Mouse (Mus musculus) midbrain, embryonic 15.5 days (tissue): Measurements from ENCODE around the gene Gm13276. TPM values are rescaled to one million over a fixed set of nuclear protein-coding genes. Genes with fewer than 3 reads are reported as not detected.
"Not testable (repeated sequence)": the region's sequence is repeated elsewhere in the genome, so short reads cannot be mapped to it uniquely, and the experiment has no call there.

Experiments
- ATAC-seq: fragments of 200-750 bp; cut with Nextera tagmentation; replicated peaks from 2 replicates; pipeline ENCODE4 v1.8.0; 2017; ENCODE audit warnings: moderate TSS enrichment
- H3K27ac ChIP-seq: fragments of 300-500 bp; sonication (generic); 2 replicates; pipeline ENCODE4 v1.5.1; 2015; ENCODE audit warnings: mild to moderate bottlenecking, inconsistent platforms
- H3K27me3 ChIP-seq: fragments of 300-500 bp; sonication (generic); replicated peaks from 2 replicates; pipeline ENCODE4 v1.6.1; 2015; ENCODE audit warnings: inconsistent platforms
- H3K36me3 ChIP-seq: fragments of 300-500 bp; sonication (generic); replicated peaks from 2 replicates; pipeline ENCODE4 v1.6.1; 2015; ENCODE audit warnings: inconsistent platforms
- H3K4me1 ChIP-seq: fragments of 300-500 bp; sonication (generic); 2 replicates; pipeline ENCODE4 v1.6.1; 2015; ENCODE audit warnings: inconsistent platforms
- H3K4me2 ChIP-seq: fragments of 300-500 bp; sonication (generic); 2 replicates; pipeline ENCODE4 v1.6.1; 2015; ENCODE audit warnings: inconsistent platforms, mild to moderate bottlenecking, moderate library complexity
- H3K4me3 ChIP-seq: fragments of 300-500 bp; sonication (generic); 2 replicates; pipeline ENCODE4 v1.5.1; 2015; ENCODE audit warnings: mild to moderate bottlenecking, inconsistent platforms
- H3K9ac ChIP-seq: fragments of 300-500 bp; sonication (generic); 2 replicates; pipeline ENCODE4 v1.6.1; 2015; ENCODE audit warnings: mild to moderate bottlenecking, inconsistent platforms
- H3K9me3 ChIP-seq: fragments of 300-500 bp; sonication (generic); 2 replicates; pipeline ENCODE4 v1.6.1; 2016; ENCODE audit warnings: inconsistent platforms
- WGBS: fragments of 180-500 bp; shearing (Covaris S2); methylation state at CpG from one replicate; pipeline ENCODE4 v1.1.7; 2015; ENCODE audit warnings: mixed read lengths; 5-methylcytosine and 5-hydroxymethylcytosine counted together
- polyA plus RNA-seq: library from polyadenylated mRNA; unstranded; fragments of >200 nt; fragmentation: Nextera tagmentation; extraction: Ambion mirVana; gene quantifications from 2 replicates; pipeline ENCODE4 v1.2.1, GENCODE M21; 2015

Gene Gm13276
- not detected in 2 replicates for polyA plus RNA-seq

- H3K9me3 ChIP-seq, H3K27me3 ChIP-seq, H3K4me1 ChIP-seq, H3K4me2 ChIP-seq, H3K36me3 ChIP-seq, H3K4me3 ChIP-seq, H3K9ac ChIP-seq, H3K27ac ChIP-seq, ATAC-seq: not testable (repeated sequence)
- WGBS, result no CpG with 5 or more reads among the region's 27 CpGs
Observed at GRCm38 (mm10) chr4:88785409-88785808, at the start of gene Gm13276. Gene Gm13276, plus strand, starts transcription at chr4:88785709.

GRCm38 (mm10) chr4:88738480-88738879 is 47.0 kb upstream of the Gm13276 start:
- Histone ChIP-seq H3K4me1 (no peaks in the 10 kb centered on the region), H3K4me2 (no peak overlapping the region), H3K9ac (no peak overlapping the region), H3K4me3 (no peak overlapping the region), H3K9me3 (no peaks in the 10 kb centered on the region), H3K27ac (no peak overlapping the region), H3K27me3 (no peaks in the 10 kb centered on the region), H3K36me3 (no peaks in the 10 kb centered on the region)
- no peak for ATAC-seq
- WGBS, result 5% methylated on average over 2 of the region's 2 CpGs

- Histone ChIP-seq H3K36me3 (no peaks in the 10 kb centered on the region), H3K27me3 (no peaks in the 10 kb centered on the region), H3K4me1 (no peaks in the 10 kb centered on the region), H3K4me2 (no peak overlapping the region), H3K9me3 (no peaks in the 10 kb centered on the region), H3K27ac (no peak overlapping the region), H3K9ac (no peak overlapping the region), H3K4me3 (no peak overlapping the region)
- 90% methylated on average over 6 of the region's 6 CpGs for WGBS
- no peak for ATAC-seq
Observed at GRCm38 (mm10) chr4:88739036-88739435, 46.5 kb upstream of the Gm13276 start.

- no peak overlapping the region for H3K9ac ChIP-seq
- H3K4me1 ChIP-seq, result no peaks in the 10 kb centered on the region
- no peak overlapping the region for H3K4me2 ChIP-seq
- no peak overlapping the region for H3K27ac ChIP-seq
- H3K9me3 ChIP-seq, result no peaks in the 10 kb centered on the region
- no peaks in the 10 kb centered on the region for H3K27me3 ChIP-seq
- 92% methylated on average over 4 of the region's 4 CpGs for WGBS
- H3K36me3 ChIP-seq, result no peaks in the 10 kb centered on the region
- no peak overlapping the region for H3K4me3 ChIP-seq
- ATAC-seq, result no peak
Observed at GRCm38 (mm10) chr4:88741426-88741825, 44.1 kb upstream of the Gm13276 start.

DNA sequence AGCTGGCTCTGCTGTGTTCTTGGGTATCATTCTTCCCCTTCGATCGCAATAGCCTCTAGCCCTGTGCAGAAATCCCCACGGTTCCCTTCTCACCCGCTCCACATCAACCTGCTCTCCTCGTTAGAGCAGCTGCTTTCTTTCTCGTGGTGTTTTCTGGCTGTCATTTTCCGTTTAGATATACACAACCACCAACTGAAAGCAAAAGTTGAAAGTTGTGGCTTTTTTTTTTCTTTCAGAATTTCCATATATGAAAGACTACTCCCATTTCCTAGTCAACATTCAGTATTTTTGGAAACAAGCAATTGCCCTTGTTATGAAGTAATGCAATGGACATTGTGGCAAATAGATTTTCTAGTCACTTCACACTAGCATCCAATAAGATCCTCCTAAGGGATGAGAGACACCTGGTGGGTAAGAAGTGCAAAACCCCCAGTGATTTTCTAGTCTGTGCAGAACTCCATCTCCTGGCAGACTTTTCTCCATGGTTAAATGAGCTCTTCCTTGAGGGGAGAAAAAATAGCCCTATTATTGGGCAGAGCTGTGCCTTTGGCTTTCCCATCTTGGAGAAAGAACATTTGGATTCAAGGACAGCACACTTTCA is 42.6 kb upstream of the Gm13276 start:
- Histone ChIP-seq H3K9me3 (no peaks in the 10 kb centered on the region), H3K27me3 (no peaks in the 10 kb centered on the region), H3K4me1 (no peaks in the 10 kb centered on the region), H3K9ac (no peak overlapping the region), H3K4me2 (no peak overlapping the region), H3K36me3 (no peaks in the 10 kb centered on the region), H3K4me3 (no peak overlapping the region), H3K27ac (no peak overlapping the region)
- WGBS, result 70% methylated on average over 7 of the region's 7 CpGs
- no peak for ATAC-seq

DNA sequence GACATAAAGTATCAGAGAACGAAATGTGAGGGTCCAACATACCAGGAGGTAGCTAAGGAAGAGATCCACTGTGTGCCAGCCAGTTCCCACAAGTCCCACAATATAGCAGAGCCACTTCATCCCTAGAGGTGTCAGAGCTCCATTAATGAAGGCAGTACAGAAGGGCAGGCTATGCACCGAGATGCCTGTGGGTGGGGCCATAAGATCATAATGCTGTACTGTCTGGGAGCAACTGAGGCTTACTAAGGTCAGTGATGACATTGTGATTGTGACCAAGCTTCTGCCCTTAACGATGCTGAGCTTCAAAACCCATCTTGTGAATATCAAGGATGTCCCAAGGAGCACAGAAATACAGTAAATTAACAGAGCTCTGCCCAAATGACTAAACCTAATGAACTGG is 41.3 kb upstream of the Gm13276 start:
- H3K36me3 ChIP-seq, result no peaks in the 10 kb centered on the region
- no peak for ATAC-seq

GRCm38 (mm10) chr4:88749926-88750325 is 35.6 kb upstream of the Gm13276 start:
- H3K36me3 ChIP-seq, result no peaks in the 10 kb centered on the region
- no peaks in the 10 kb centered on the region for H3K27me3 ChIP-seq
- H3K4me2 ChIP-seq, result no peak overlapping the region
- no peaks in the 10 kb centered on the region for H3K9me3 ChIP-seq
- H3K4me1 ChIP-seq, result no peaks in the 10 kb centered on the region
- no peak overlapping the region for H3K27ac ChIP-seq
- H3K9ac ChIP-seq, result no peak overlapping the region
- H3K4me3 ChIP-seq, result no peak overlapping the region
- no peak for ATAC-seq
- WGBS, result 56% methylated on average over 6 of the region's 6 CpGs

More for the DNA sequence above, 41.3 kb upstream of the Gm13276 start:
- no peaks in the 10 kb centered on the region for H3K9me3 ChIP-seq
- no peak overlapping the region for H3K4me2 ChIP-seq
- no peaks in the 10 kb centered on the region for H3K27me3 ChIP-seq
- H3K4me1 ChIP-seq, result no peaks in the 10 kb centered on the region
- H3K9ac ChIP-seq, result no peak overlapping the region
- H3K4me3 ChIP-seq, result no peak overlapping the region
- WGBS, result 75% methylated on average over 3 of the region's 3 CpGs
- H3K27ac ChIP-seq, result no peak overlapping the region

DNA sequence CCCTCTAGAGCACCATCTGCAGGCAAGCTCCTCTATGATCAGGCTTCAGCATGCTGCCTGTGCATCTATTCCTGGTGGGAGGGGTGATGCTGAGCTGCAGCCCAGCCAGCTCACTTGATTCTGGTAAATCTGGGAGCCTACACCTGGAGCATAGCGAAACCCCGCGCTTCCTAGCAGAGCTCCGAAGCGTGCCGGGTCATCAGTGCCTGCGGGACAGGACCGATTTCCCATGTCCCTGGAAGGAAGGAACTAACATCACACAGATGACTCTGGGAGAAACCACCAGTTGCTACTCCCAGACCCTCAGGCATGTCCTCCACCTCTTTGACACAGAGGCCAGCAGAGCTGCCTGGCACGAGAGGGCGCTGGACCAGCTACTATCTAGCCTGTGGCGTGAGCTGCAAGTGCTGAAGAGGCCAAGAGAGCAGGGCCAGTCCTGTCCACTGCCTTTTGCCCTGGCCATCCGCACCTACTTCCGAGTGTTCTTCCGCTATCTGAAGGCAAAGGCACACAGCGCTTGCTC is 30.6 kb upstream of the Gm13276 start, which contains the start of gene Gm13271:
Gm13271 (plus strand) TSS at position 51 of the 523 bp plus-strand sequence.
- H3K9ac ChIP-seq, H3K9me3 ChIP-seq, ATAC-seq, H3K36me3 ChIP-seq, H3K27ac ChIP-seq, H3K4me3 ChIP-seq, H3K4me1 ChIP-seq, H3K27me3 ChIP-seq, H3K4me2 ChIP-seq: not testable (repeated sequence)
- 77% methylated on average over 15 of the region's 15 CpGs for WGBS

- not testable (repeated sequence) for H3K9me3 ChIP-seq, H3K27me3 ChIP-seq, H3K36me3 ChIP-seq, H3K4me1 ChIP-seq, ATAC-seq
- peak overlapping the region; percentile 91 for H3K4me2 ChIP-seq
- H3K9ac ChIP-seq, result peak overlapping the region; percentile 53
- peak overlapping the region; percentile 47 for H3K4me3 ChIP-seq
- peak overlapping the region; percentile 71 for H3K27ac ChIP-seq
- 9% methylated on average over 29 of the region's 31 CpGs for WGBS
Observed at GRCm38 (mm10) chr4:88756581-88757513, 28.7 kb upstream of the Gm13276 start.

DNA sequence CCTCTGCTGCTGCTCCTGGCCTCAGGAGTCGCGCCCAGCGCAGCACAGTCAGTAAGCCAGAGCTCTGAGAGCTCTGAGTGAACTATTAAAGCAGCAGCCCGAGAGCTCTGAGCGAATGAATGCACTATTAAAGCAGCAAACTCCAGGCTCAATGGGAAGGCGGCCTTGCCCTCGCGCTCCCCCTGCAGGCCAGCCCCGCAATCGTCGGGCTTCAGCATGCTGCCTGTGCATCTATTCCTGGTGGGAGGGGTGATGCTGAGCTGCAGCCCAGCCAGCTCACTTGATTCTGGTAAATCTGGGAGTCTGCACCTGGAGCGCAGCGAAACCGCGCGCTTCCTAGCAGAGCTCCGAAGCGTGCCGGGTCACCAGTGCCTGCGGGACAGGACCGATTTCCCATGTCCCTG is 27.9 kb upstream of the Gm13276 start:
- H3K4me1 ChIP-seq, H3K36me3 ChIP-seq, H3K9me3 ChIP-seq, H3K27me3 ChIP-seq: not testable (repeated sequence)
- H3K4me2 ChIP-seq, result peak overlapping the region; percentile 91
- peak overlapping the region; percentile 53 for H3K9ac ChIP-seq
- 0% methylated on average over 21 of the region's 21 CpGs for WGBS
- peak; percentile 100 for ATAC-seq
- H3K27ac ChIP-seq, result peak overlapping the region; percentile 71
- H3K4me3 ChIP-seq, result peak overlapping the region; percentile 47

GRCm38 (mm10) chr4:88758751-88759150 is 26.8 kb upstream of the Gm13276 start:
- not testable (repeated sequence) for H3K4me1 ChIP-seq, H3K4me3 ChIP-seq, H3K9ac ChIP-seq, ATAC-seq, H3K27ac ChIP-seq, H3K4me2 ChIP-seq, H3K9me3 ChIP-seq, H3K36me3 ChIP-seq, H3K27me3 ChIP-seq
- 84% methylated on average over 9 of the region's 9 CpGs for WGBS

- Histone ChIP-seq H3K4me2 (peak within 1 kb of the TSS; percentile 69), H3K4me3 (peak within 1 kb of the TSS; percentile 34)
- not testable (repeated sequence) for H3K27ac ChIP-seq, H3K4me1 ChIP-seq, H3K27me3 ChIP-seq, H3K36me3 ChIP-seq, H3K9ac ChIP-seq, ATAC-seq, H3K9me3 ChIP-seq
- WGBS, result 24% methylated on average over 10 of the region's 14 CpGs
Observed at GRCm38 (mm10) chr4:88759610-88760268, 25.8 kb upstream of the Gm13276 start, which contains the start of gene Gm13283. Gene Gm13283, plus strand, starts transcription at chr4:88760119.
